Mouse (Mus musculus) CH12.LX (cell line): ENCODE results near the gene Abhd6. TPM values are rescaled to one million over a fixed set of nuclear protein-coding genes. Genes with fewer than 3 reads are reported as not detected.

ENCODE experiments used
- DNase-seq: peaks from one replicate; pipeline ENCODE4 v3.0.0-alpha.2; 2013; ENCODE audit errors: extremely low read depth
- H3K27ac ChIP-seq: 2 replicates; pipeline ENCODE4 v1.5.1; 2012; ENCODE audit warnings: low read depth, mild to moderate bottlenecking, control low read depth, moderate library complexity; ENCODE audit not compliant: insufficient read depth
- H3K27me3 ChIP-seq: replicated peaks from 2 replicates; pipeline ENCODE3; 2012; ENCODE audit warnings: inconsistent platforms
- H3K36me3 ChIP-seq, 2 experiments: replicated peaks in 1 of 2; 2 replicates each; pipeline versions ENCODE3 to v1.6.1; 2012; ENCODE audit warnings: inconsistent platforms in 1 of 2, low read length in 1 of 2, mild to moderate bottlenecking in 1 of 2, mixed read lengths in 1 of 2, moderate library complexity in 1 of 2; ENCODE audit not compliant: control insufficient read depth in 1 of 2, insufficient read depth in 1 of 2
- H3K4me1 ChIP-seq, 2 experiments: 2 replicates each; pipeline ENCODE4 v1.6.1; 2012; ENCODE audit warnings: inconsistent platforms in 1 of 2, moderate library complexity in 1 of 2; ENCODE audit not compliant: insufficient read depth in 2 of 2, control insufficient read depth in 1 of 2
- H3K4me2 ChIP-seq: 2 replicates; pipeline ENCODE4 v1.6.1; 2012; ENCODE audit warnings: low read depth, mild to moderate bottlenecking, control low read depth; ENCODE audit not compliant: poor library complexity, insufficient read depth, severe bottlenecking
- H3K4me3 ChIP-seq, 3 experiments: fragments of 150-350 bp in 1 of 3; sonication (generic) in 1 of 3; replicated peaks in 1 of 3; 2 replicates each; pipeline versions ENCODE3 to v1.5.1; 2011 to 2012; ENCODE audit warnings: low read depth in 2 of 3, low read length in 2 of 3, mild to moderate bottlenecking in 2 of 3, moderate library complexity in 2 of 3, control low read depth in 1 of 3, improper control_type of control experiment in 1 of 3, inconsistent platforms in 1 of 3, mixed read lengths in 1 of 3; ENCODE audit not compliant: poor library complexity in 1 of 3
- H3K79me2 ChIP-seq: replicated peaks from 2 replicates; pipeline ENCODE4 v1.6.1; 2012; ENCODE audit warnings: mild to moderate bottlenecking, moderate library complexity; ENCODE audit not compliant: control insufficient read depth, poor library complexity, insufficient read depth, severe bottlenecking; ENCODE audit errors: extremely low read depth
- H3K9ac ChIP-seq: 2 replicates; pipeline ENCODE4 v1.6.1; 2012; ENCODE audit warnings: low read depth, mild to moderate bottlenecking, control low read depth, moderate library complexity; ENCODE audit not compliant: insufficient read depth
- H3K9me3 ChIP-seq: replicated peaks from 2 replicates; pipeline ENCODE3; 2012; ENCODE audit warnings: low read length, inconsistent platforms, mixed read lengths
- BHLHE40 ChIP-seq: IDR thresholded peaks from 2 replicates; pipeline ENCODE4 v1.6.1; 2011; ENCODE audit warnings: mild to moderate bottlenecking, low read depth, low read length, improper control_type of control experiment
- CTCF ChIP-seq, 2 experiments: IDR thresholded peaks in 1 of 2; conservative IDR thresholded peaks in 1 of 2; 2 replicates each; pipeline ENCODE4 v1.5.1; 2011 to 2012; ENCODE audit warnings: low read depth in 2 of 2, low read length in 2 of 2, improper control_type of control experiment in 1 of 2, inconsistent platforms in 1 of 2, mild to moderate bottlenecking in 1 of 2, moderate library complexity in 1 of 2
- E2F4 ChIP-seq: IDR thresholded peaks from 2 replicates; pipeline ENCODE4 v1.6.1; 2011; ENCODE audit warnings: low read depth, low read length, improper control_type of control experiment; ENCODE audit not compliant: insufficient replicate concordance
- ELF1 ChIP-seq: IDR thresholded peaks from 2 replicates; pipeline ENCODE4 v1.6.1; 2014; ENCODE audit warnings: low read depth, mild to moderate bottlenecking, inconsistent platforms, low read length, improper control_type of control experiment
- EP300 ChIP-seq: IDR thresholded peaks from 2 replicates; pipeline ENCODE4 v1.6.1; 2011; ENCODE audit warnings: low read length, improper control_type of control experiment
- ETS1 ChIP-seq: conservative IDR thresholded peaks from 2 replicates; pipeline ENCODE4 v1.6.1; 2012; ENCODE audit warnings: low read depth, mild to moderate bottlenecking, inconsistent platforms, low read length, improper control_type of control experiment, moderate library complexity
- HCFC1 ChIP-seq: IDR thresholded peaks from 2 replicates; pipeline ENCODE4 v1.6.1; 2012; ENCODE audit warnings: low read depth, mild to moderate bottlenecking, inconsistent platforms, low read length, improper control_type of control experiment
- IRF4 ChIP-seq: IDR thresholded peaks from 2 replicates; pipeline ENCODE4 v1.6.1; 2014; ENCODE audit warnings: low read depth, mild to moderate bottlenecking, inconsistent platforms, low read length, improper control_type of control experiment
- JUN ChIP-seq: IDR thresholded peaks from 2 replicates; pipeline ENCODE4 v1.6.1; 2011; ENCODE audit warnings: low read depth, mild to moderate bottlenecking, low read length, improper control_type of control experiment, moderate library complexity; ENCODE audit not compliant: insufficient read depth
- JUND ChIP-seq: conservative IDR thresholded peaks from 2 replicates; pipeline ENCODE4 v1.6.1; 2011; ENCODE audit warnings: low read depth, low read length, improper control_type of control experiment
- MAFK ChIP-seq: IDR thresholded peaks from 2 replicates; pipeline ENCODE4 v1.6.1; 2011; ENCODE audit warnings: low read length, improper control_type of control experiment; ENCODE audit not compliant: insufficient replicate concordance
- MAX ChIP-seq: IDR thresholded peaks from 2 replicates; pipeline ENCODE4 v1.6.1; 2011; ENCODE audit warnings: low read length, improper control_type of control experiment
- MAZ ChIP-seq: IDR thresholded peaks from 2 replicates; pipeline ENCODE4 v1.6.1; 2012; ENCODE audit warnings: low read depth, mild to moderate bottlenecking, inconsistent platforms, low read length, improper control_type of control experiment, moderate library complexity
- MEF2A ChIP-seq: IDR thresholded peaks from 2 replicates; pipeline ENCODE4 v1.6.1; 2014; ENCODE audit warnings: low read depth, mild to moderate bottlenecking, inconsistent platforms, low read length, improper control_type of control experiment, borderline replicate concordance
- MXI1 ChIP-seq: IDR thresholded peaks from 2 replicates; pipeline ENCODE4 v1.6.1; 2011; ENCODE audit warnings: mild to moderate bottlenecking, low read depth, low read length, improper control_type of control experiment
- PAX5 ChIP-seq: IDR thresholded peaks from 2 replicates; pipeline ENCODE4 v1.6.1; 2012; ENCODE audit warnings: low read length, inconsistent platforms, mixed read lengths
- POLR2A ChIP-seq: IDR thresholded peaks from 2 replicates; pipeline ENCODE4 v1.6.1; 2011; ENCODE audit warnings: low read depth, mild to moderate bottlenecking, improper control_type of control experiment, low read length
- SIN3A ChIP-seq: IDR thresholded peaks from 2 replicates; pipeline ENCODE4 v1.6.1; 2012; ENCODE audit warnings: low read length, improper control_type of control experiment, inconsistent platforms
- SMC3 ChIP-seq: IDR thresholded peaks from 2 replicates; pipeline ENCODE4 v1.6.1; 2011; ENCODE audit warnings: low read depth, low read length, improper control_type of control experiment
- TBP ChIP-seq: conservative IDR thresholded peaks from 2 replicates; pipeline ENCODE4 v1.6.1; 2011; ENCODE audit warnings: low read depth, low read length, improper control_type of control experiment
- TCF12 ChIP-seq: IDR thresholded peaks from 2 replicates; pipeline ENCODE4 v1.6.1; 2014; ENCODE audit warnings: low read depth, mild to moderate bottlenecking, inconsistent platforms, low read length, improper control_type of control experiment
- USF1 ChIP-seq: IDR thresholded peaks from 2 replicates; pipeline ENCODE4 v1.6.1; 2014; ENCODE audit warnings: low read depth, mild to moderate bottlenecking, inconsistent platforms, low read length, improper control_type of control experiment
- USF2 ChIP-seq: conservative IDR thresholded peaks from 2 replicates; pipeline ENCODE4 v1.6.1; 2011; ENCODE audit warnings: low read depth, low read length, improper control_type of control experiment
- ZMIZ1 ChIP-seq: IDR thresholded peaks from 2 replicates; pipeline ENCODE4 v1.6.1; 2012; ENCODE audit warnings: low read depth, mild to moderate bottlenecking, inconsistent platforms, low read length, improper control_type of control experiment
- dilution Hi-C: fragments of 300-500 bp; cut with MboI; formaldehyde crosslinking; loops from 2 replicates; pipeline ENCODE4 v1.14.3; 2020; ENCODE audit warnings: low sequenced_read_pairs; ENCODE audit not compliant: extremely low pct_unique_long_range_greater_than_20kb, extremely low pct_ligation_motif_present
- in situ Hi-C: fragments of 300-500 bp; cut with MboI; formaldehyde crosslinking; loops from 3 replicates; pipeline ENCODE4 v1.14.3; 2019; ENCODE audit warnings: low sequenced_read_pairs, low pct_ligation_motif_present, low pct_unique_long_range_greater_than_20kb, mixed read lengths
- polyA plus RNA-seq: library from polyadenylated mRNA; unstranded; fragments of >175 nt; gene quantifications from 2 replicates; pipeline ENCODE4 v1.2.1, GENCODE M21; 2012; ENCODE audit warnings: low read depth; ENCODE audit not compliant: insufficient read length
- total RNA-seq, 2 experiments: library from RNA; depleted of rRNA; stranded (reverse); fragments of 300-350 nt in 1 of 2; fragments of >200 nt in 1 of 2; gene quantifications; 2 replicates each; pipeline ENCODE4 v1.2.3; 2012 to 2014

The Abhd6 gene
- total and polyA plus RNA-seq, 3 experiments = 31.9 to 55.9 (median 36.0) TPM

DNA sequence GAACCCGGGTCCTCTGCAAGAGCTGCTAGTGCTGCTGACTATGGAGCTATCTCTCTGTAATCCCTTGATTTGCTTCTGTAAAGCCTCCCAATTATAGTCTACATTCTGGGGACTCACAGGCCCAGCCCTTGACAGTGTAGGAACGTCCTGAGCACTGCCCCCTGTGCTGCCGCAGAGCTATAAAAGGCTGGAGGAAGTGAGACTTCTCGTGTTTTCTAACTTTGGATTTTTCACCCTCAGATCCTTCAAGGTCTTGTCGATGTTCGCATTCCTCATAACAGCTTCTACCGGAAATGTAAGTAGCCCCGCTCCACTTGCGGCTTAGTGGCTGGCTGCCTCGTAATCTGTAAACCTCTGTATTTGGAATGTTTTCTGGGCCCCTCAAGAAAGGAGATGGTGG is 46.6 kb downstream of the Abhd6 start:
- peak overlapping the region in 1 of 3 experiments; percentile 33 for H3K4me3 ChIP-seq
- TF ChIP-seq USF1 (no peak), PAX5 (no peak), SIN3A (peak; percentile 65), POLR2A (peak; percentile 39; the same call in 1 of the 2 replicates), ETS1 (peak; percentile 73), CTCF (conservative IDR thresholded peaks at IDR 0.05 in 1 of 2, IDR thresholded peaks at IDR 0.05 in 1 of 2; ENCODE audit: low read depth in 2 of 2, low read length in 2 of 2) (0 out of 4 replicates have a peak, but pooled peaks of 1 of the 2 experiments have one; percentile 4), EP300 (peak; percentile 88), E2F4 (no peak), BHLHE40 (peak; percentile 86), ZMIZ1 (no peak), ELF1 (peak; percentile 39; the same call in 1 of the 2 replicates), MAX (peak; percentile 9; the same call in 1 of the 2 replicates), USF2 (no peak), TBP (peak; percentile 78; the same call in 1 of the 2 replicates), IRF4 (peak; percentile 90), MXI1 (0 out of 2 replicates have a peak, but pooled peaks have one; percentile 35), JUN (0 out of 2 replicates have a peak, but pooled peaks have one; percentile 8), MAZ (0 out of 2 replicates have a peak, but pooled peaks have one; percentile 29), TCF12 (0 out of 2 replicates have a peak, but pooled peaks have one; percentile 30), MEF2A (peak; percentile 97)
- peak overlapping the region; percentile 38 for H3K9ac ChIP-seq
- peaks cover 41 to 63% of the 10 kb centered on the region in 2 experiments for H3K36me3 ChIP-seq
- peak overlapping the region; percentile 88 for H3K4me2 ChIP-seq
- in situ Hi-C loops (no loop called here), dilution Hi-C loops (no loop called here)
- H3K27me3 ChIP-seq = no peaks in the 10 kb centered on the region
- H3K27ac ChIP-seq = peak overlapping the region; percentile 62; the same call in 1 of the 2 replicates
- H3K79me2 ChIP-seq = 0 out of 2 replicates have a peak, but pooled peaks cover 3% of the 10 kb centered on the region
- H3K9me3 ChIP-seq = no peaks in the 10 kb centered on the region
- peak; percentile 83 for DNase-seq
- H3K4me1 ChIP-seq = peaks cover 20 to 62% of the 10 kb centered on the region in 2 experiments

DNA sequence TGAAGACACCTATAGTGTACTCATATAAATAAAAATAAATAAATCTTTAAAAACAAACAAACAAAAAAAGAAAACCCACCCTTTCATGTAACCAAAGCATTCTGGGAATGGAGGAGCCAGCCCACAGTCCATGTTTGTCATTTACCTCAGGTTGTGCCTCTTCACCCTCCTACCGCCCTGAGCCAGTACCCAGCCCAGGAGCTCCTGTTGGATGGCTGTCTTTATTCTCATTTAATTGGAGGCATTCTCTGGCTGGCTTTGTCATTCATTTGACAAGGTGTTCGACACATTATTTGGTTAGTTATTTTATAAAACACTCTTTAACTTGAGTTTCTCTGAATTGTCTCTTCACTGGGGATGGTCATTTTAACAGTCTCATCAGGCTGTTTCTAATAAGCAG is 49.2 kb downstream of the Abhd6 start:
- no peak for TF ChIP-seq SMC3
- no peak for TF ChIP-seq HCFC1
- no peak for TF ChIP-seq JUND
- TF ChIP-seq MAFK = no peak
- TF ChIP-seq TCF12 = no peak
- no peak for TF ChIP-seq MXI1
- TF ChIP-seq MAX = no peak
- dilution Hi-C loops (no loop called here), in situ Hi-C loops (no loop called here)
- Histone ChIP-seq H3K4me3 (no peak overlapping the region), H3K27me3 (no peaks in the 10 kb centered on the region), H3K79me2 (0 out of 2 replicates have a peak, but pooled peaks cover 3% of the 10 kb centered on the region), H3K36me3 (peaks cover 44 to 78% of the 10 kb centered on the region in 2 experiments), H3K9ac (no peak overlapping the region), H3K9me3 (no peaks in the 10 kb centered on the region), H3K4me1 (peaks cover 14 to 43% of the 10 kb centered on the region in 2 experiments), H3K27ac (no peak overlapping the region), H3K4me2 (no peak overlapping the region)
- DNase-seq = no peak
